Mouse (Mus musculus) frontal cortex, postnatal 25 days (tissue): ENCODE results near the gene Grm6.
A peak's percentile ranks its signal among the peaks of the same experiment; 100 is the strongest.

Experiments
- DNase-seq, 2 experiments: peaks; one replicate each; pipeline ENCODE4 v3.0.0; 2022; ENCODE audit warnings: low spot score in 2 of 2

The Grm6 gene

DNA sequence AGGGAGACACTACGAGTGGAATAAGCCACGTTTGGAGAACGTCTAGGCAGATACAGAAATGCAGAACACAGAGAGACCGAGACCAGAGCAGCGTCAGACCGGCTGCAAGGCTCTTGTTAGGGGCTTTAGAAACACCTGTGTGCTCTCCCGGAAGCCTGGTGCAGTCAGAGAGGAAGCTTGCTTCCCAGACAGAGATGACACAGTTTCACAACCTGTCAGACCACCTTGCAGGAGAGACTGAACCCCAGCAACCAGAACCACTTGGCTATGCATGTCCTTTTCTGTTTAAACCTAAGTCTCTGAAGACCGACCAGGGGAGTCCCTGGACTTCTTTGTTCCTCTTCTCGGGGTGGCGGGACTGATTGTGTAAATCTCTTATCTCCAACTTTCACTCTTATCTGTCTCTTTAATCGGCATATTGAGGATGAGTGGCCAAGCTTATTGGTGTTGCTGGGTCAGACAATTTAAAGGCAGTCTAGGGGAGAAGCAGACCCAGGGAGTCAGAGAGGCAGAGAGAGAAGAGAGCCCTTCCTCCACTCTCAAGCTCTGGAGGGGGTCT lies at the start of gene Grm6:
Gene Grm6, plus strand, starts transcription at position 509 of the 559 bp plus-strand sequence.
- DNase-seq = no peak

DNA sequence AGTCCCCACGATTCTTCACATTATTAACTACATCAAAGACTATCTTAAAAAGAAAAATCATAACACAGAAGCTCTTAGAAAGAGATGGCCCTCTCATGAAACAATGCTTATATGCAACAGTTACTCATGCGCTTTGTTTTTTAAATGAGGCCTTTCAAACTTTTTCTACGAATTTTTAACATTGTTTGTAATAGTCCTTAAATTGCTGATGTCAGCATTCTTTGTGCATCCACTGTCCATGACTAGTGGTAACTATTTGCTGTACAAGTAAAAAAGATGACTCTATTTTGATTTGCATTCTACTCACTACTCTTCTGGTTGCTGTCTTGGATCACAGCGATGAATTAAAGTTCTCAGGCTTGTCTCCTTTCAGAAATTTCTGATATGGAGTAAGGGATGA lies 36.3 kb upstream of the Grm6 start:
- no peak for DNase-seq

DNA sequence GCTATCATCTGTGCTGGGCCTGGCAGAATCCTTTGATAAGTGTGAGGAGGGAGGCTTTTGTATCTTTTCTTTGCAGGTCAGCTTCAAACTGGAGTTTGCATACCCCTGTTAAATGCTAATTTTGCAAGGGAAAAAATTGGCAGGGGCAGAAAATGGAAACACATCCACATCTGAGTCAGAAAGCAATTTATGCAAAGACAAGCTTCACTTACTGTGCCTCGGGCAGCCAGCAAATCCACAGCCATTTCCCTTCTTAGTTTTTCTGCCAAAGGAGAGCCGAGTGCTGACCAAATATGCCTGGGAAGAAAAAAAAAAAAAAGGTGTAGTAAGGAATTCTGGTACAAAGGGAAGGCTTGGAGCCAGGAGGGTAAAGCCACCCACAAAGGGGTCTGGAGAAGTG lies 24.3 kb upstream of the Grm6 start:
- DNase-seq = no peak

DNA sequence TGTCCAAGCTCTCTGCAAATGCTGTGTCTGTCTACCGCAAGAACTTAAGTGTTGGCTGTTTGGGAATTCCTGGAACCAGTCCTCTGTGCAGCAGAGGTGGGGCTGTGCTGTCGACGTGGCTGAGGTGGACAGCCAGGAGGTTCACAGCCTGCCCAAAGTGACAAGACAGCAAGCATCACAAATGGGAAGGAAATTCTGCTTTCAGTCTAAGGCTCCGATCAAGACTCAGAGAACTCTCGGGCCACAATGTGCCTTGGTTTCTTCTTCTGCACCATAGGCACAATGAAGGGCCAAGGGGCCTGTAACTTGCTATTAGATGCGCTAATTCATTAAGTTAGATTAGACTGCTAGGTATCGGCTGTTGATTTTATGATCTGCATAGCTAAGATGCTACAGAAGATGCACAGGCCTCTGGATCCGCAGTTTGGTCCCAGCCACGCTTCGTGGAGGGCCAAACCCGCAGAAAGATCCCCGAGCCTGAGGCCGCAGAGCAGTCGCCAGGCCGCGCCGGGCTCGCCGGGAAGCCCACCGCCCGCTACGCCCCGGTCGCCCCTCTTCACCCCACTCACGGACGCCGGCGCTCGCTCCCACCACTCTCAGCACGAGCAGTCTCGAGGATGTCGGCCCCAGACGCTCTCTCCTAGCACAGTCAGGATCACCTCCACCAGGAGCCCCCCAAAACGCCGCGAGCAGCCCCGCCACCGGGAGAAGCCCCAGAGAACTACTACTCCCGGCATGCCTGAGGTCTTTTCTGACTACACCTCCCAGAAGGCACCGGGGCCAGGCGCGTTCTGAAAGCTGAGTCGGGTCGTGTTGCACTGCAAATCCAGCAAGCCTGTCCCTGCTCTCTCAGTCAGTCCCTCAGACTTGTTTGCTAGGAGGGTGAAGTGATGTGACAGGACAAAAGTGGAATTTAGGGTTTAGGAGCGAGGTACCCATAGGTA lies 23.2 kb upstream of the Grm6 start, which contains the start of gene Zfp354c:
Gene Zfp354c, minus strand, starts transcription at position 715 of the 944 bp plus-strand sequence.
- peak; percentile 76 to 87 for DNase-seq

DNA sequence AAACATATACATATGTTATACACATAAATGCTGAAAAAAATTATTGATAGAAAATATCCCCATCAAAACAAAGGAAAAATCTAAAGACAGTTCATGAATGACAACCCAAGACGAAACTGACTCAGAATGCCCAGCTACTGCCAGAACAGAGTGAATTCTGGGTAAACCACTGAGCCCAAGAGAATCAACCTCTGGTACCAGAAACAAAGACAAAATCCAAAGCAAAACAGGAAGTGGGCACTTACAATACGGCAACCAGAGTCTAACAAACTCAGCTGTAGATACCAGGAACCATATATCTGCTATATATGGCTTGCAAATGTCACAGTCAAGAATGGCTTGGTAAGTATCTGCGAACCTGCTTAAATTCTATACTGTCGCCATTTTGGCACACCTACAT lies 14.8 kb upstream of the Grm6 start:
- no peak for DNase-seq

DNA sequence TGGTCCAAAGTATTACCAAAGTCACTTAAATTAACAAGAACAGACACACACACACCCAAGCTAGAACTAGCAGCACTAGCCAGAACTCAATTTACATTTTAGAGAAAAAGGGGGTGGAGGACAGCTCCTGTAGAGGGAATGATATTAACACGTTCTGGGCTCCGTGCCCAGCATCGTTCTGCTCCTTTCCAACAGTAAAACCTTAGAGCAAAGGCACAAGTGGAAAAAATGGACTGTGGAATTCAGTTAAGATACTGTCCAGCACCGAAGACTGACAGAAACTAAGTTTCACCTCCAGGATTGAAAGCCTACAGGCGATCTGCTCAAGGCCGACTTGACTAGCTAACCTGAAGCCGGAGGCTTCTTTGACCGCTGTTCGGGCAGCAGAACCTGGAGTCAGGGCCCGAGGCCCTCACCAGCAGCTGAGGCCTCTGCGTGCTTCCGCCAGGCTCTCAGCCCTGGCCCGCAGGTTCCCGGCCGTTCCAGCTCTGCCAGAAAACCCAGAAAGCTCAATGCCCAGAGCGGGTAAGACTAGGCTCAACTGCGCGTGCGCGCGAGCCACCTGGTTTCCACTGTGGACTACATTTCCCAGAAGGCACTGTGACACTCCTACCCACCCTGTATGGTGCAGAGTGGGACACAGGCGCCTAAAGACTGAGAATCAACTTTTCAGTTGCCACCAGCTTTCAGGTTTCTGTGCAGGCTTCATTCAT lies 9.3 kb upstream of the Grm6 start, which contains the start of gene Zfp879:
Gene Zfp879, minus strand, starts transcription at position 530 of the 713 bp plus-strand sequence.
- peak; percentile 94 for DNase-seq

DNA sequence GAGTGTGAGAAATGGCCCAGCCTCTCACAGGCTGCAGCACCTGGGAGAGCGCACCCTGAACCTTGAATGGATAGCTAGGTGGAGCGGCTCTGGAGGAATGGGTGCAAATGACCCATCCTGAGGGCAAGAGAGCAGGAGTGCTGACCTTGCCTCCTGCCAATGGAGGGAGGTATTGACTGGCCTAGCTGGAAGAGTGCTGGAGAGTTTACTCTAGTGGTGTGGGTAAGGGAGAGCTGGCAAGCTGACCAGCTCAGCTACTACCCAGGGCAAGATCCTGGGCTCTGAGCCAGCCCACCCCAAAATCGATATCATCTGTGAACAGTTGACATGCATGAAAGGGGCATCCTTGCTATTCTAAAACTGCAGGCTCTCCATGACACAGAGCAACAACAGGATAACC lies 4.5 kb upstream of the Grm6 start:
- no peak for DNase-seq

DNA sequence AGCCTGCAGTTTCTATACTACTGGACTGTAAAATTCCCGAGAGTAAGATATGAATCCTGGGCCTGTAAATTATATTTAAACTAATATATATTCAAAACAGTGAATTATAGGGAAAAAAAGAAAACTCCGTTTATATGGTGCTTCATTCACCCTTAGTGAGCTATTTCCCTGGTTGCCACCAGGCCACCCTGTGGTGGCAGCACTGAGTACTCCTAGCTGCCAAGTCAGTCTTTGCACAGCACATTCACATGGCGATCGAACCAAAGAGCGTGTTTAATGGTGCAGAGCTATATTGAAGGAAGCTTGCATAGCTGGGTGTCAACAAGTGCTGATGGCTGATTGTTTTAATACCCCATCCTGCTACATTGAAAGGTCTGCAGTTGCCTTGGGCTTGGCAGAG lies 3.4 kb upstream of the Grm6 start:
- DNase-seq = no peak

DNA sequence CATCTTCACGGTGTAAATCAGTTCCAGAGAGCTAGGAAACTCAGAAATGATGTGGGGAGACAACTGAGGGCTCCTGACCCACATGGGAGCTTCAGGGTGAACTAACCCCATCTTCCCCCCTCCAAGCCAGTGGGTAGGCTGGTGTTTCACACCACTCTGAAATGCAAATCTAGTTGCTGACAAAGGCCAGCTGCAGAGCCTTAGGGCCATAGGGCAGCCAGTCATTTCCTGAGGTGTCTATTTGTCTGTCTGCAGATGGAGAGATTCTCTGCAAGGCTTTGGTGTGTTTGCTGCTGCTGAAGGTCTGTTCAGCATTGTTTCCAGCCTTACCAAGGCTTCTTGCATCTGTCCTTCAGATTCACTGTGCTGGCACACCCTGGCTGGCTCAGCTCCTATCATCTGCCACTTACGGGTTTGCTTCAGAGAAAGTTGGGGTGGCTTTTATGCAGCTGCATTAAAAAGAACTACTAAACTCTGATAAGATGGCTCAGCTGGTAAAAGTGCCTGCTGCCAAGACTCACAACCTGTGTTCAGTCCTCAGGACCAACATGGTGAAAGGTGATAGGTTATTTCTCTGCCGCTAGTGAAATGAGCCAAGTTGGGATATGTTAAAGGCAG lies 1.9 kb upstream of the Grm6 start:
- DNase-seq = no peak

DNA sequence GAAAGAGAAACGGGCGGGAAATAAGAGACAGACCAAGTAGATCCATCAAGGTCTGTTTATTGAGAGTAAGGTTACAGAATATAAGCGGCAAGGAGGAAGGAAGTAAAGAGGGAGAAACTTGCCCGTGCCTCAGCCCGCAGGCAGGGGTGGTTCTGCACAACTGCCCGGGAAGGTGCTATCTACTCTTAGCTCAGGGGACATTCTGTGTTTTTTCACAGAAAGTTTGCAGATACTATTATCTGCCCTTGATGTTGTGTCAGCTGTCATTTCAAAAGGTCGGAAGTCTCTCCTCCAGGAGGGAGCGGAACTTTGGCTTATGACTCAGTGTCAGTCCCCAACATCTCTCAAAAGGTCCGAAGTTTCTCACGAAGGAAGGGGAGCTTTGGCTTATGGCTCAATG lies 1.2 kb upstream of the Grm6 start:
- DNase-seq = no peak

DNA sequence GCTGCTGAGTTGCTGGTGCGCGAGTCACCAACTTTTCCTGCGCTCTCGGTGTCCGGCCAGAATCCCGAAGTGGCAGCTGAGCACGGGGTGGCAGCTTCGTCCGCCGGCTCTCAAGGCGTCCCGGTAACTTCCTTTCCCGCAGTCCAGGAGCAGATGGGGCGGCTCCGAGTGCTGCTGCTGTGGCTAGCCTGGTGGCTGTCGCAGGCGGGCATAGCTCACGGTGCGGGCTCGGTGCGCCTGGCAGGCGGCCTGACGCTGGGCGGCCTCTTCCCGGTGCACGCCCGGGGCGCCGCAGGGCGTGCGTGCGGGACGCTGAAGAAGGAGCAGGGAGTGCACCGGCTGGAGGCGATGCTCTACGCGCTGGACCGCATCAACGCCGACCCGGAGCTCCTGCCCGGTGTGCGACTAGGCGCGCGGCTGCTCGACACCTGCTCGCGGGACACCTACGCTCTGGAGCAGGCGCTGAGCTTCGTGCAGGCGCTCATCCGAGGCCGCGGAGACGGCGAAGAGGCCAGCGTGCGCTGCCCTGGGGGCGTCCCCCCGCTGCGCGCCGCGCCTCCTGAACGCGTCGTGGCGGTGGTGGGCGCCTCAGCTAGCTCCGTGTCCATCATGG lies 610 bp downstream of the Grm6 start:
- no peak for DNase-seq

DNA sequence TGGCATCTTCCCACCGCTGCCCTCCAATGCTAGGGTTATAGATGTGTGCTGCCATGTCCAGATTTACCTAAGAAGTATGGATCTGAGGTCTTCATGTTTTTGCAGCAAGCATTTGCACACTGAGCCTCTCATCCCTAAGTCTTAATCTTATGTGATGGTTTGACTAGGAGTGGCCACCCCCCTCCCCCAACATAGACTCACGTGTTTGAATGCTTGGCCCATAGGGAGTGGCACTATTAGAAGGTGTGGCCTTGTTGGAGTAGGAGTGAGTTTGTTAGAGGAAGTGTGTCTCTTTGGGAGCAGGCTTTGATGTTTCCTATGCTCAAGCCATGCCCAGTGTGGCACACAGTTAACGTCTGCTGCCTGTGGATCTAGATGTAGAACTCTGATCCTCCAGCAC lies 28.2 kb downstream of the Grm6 start:
- DNase-seq = no peak

DNA sequence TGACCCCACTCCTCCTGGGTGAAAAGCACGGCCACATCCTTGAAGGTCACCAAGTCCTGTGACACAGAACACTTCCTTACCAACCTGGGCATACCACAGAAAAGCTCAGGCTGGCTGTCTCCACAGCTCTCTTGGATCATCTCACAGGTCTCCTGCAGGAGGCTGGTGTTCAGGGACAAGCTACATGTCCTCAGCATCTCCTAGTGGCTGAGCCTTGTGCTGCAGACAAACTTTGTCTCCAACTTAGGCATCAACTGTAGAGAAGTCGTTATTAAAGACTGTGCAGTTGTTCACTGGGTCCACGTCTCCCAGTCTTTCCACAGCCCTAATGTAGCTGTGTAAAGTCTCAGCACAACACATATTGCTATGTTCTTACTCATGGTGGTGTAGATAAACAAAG lies 33.3 kb downstream of the Grm6 start:
- DNase-seq = no peak

DNA sequence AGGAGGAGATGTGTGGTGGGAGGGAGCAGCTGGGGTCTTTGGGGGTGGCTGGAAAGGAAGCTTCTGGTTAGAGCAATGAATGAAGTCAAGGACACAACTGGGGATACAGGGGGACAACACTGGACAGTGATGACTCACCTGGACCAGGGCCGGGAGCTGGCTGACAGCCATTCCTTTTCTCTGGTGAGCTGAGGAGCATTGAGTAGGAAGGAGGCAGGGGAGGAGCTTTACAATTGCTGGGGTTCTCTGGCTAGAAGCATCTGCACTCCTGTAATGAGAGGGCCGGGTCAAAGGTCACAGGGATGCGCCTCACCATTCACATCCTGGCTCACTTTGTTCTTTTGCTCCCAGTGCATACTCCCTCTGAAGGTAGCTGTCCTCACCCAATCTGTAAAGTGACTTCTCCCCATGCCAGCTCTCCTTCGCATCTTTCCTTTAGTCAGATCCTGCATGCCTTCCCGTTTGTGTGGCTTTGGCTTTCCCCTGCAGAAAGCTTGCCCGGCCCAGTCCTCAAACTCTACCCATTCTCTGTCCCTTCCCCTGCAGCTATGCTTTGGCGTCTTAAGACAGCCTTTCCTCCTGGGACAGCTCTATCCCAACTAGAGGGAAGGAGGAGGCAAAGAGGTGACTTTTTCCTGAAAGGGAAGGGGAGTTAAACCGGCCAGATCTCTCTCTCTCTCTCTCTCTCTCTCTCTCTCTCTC lies 35.9 kb downstream of the Grm6 start:
- no peak for DNase-seq

DNA sequence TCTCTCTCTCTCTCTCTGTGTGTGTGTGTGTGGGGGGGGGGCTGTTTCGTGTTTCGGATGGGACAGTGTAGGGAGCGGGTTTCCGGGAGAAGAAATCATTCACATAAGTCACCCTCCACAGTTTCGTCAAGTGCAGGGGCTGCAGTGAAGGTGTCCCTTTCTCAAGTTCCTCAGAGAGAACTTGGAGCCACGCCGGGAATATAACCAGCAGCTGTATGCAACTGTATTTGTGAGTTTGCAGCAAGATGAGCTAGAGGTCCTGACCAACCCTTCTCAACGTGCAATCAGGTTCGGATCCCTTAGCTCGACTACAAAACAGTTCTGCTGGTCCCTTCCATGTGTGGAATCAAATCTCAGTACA lies 36.4 kb downstream of the Grm6 start:
- peak in 1 of 2 experiments; percentile 12 for DNase-seq

DNA sequence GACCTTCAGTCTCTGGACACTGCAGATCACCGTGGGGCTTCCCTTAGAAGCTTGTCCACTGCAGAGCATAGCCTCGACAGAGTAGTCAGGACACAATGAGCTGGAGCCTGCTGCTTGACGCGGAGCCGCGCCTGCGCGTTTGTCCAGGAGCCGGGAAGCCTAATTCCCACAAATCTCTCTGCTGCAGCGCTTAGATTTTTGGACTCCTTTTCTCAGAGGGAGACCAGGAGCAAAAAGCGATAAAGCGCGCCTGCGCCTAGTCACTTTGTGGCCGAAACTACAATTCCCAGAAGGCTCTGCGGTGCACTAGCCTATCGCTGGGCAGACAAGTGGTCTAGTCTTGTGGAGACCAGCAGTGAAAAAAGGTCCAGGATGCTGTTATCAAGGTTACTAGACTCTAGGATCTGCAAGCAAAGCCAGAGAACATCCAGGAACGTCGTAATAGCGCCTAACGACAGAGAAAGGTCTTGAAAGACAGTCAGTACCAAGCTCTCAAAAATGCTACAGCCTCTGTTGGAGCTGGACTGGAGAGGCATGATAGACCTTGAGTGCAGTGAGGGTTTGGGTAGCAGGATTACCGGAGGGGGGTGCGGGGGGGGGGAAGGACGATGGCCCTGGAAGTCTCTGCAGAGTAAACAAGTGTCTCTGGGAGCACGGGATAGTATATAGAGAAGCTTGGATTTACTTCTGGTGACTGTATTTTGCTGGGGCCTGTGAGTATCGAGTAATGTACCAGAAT lies 37.1 kb downstream of the Grm6 start, which contains the start of gene Zfp454:
Gene Zfp454, minus strand, starts transcription at position 262 of the 739 bp plus-strand sequence.
- DNase-seq = peak; percentile 82 to 88

DNA sequence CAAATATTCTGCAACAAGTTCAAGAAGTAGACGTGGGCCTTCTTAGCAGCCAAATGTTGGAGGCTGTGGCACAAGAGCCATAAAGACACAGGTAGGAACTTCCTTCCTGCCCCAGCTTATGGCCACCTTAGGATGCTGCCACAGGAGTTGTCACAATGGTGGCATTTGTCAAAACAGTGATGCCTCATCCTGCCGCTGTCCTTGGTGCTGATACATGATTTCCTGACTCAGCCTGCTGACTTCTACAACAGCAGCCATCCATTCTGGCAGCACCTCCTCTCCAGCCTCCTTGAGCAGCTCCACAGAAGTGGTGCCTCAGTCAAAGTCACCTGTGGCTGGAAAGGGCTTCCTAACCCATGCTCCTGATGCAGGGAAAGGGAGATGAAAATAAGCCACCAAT lies 42.0 kb downstream of the Grm6 start:
- no peak for DNase-seq

DNA sequence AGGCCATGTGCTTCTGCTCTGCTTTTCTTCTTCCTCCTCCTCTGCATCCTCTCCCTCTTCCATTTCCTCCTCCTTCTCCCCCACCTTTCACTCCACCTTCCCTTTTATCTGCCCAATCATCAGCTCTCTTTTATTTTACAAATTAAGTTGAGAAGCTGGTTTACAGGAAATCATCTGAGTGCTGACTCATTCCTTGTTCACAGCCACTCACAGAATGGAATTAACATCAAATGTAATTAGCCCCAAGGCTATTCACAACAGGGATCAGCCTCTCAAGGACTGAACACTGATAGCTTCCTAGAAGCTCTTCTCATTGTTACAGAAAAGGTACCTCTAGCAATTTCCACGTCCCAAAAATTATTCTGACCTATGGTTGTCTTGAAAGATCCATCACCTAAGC lies 46.9 kb downstream of the Grm6 start:
- DNase-seq = no peak

DNA sequence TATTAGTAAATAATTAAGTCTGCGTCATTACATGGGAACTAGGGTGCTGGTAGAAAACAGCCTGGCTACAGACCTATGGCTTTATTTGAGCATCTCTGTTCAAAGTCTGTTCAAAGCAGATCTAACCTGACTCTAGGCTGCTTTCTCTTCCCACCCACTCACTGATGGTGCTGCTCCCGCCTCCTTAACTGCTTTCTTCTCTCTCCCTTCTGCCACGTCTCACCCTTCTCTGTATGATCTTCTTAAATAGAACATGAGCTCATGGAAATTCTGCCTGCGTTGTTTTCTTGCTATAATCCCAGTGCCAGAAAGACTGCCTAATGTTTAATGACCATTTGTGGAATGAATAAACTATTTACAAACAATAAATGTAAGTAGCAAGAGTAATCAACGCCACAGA lies 57.7 kb downstream of the Grm6 start:
- DNase-seq = no peak

DNA sequence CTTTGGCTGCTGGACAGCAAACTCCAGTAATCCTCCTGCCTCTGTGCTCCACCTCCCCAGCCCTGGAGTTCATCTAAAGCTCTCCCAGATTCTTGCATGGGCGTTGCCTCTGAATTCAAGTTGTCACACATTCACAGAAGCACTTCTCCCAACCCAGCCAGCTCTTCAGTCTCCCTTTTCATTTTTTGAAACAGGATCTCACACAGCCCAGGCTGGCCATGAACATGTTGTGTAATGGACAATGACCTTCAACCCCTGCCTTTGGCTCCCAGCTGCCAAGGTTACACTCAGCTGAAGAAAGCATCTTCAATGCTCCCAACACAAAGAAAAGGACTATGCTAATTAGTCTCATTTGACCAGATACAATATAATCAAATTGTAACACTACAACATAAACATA lies 62.8 kb downstream of the Grm6 start:
- no peak for DNase-seq
